Mouse (Mus musculus) macrophage (primary cell): ENCODE measurements around the gene Spi1. TPM values are rescaled to one million over a fixed set of nuclear protein-coding genes. Genes with fewer than 3 reads are reported as not detected.

Source experiments
- H3K27ac ChIP-seq: fragments of 350-480 bp; formaldehyde crosslinking; 2 replicates; pipeline ENCODE4 v1.9.0; 2021
- H3K36me3 ChIP-seq: fragments of 350-480 bp; formaldehyde crosslinking; 2 replicates; pipeline ENCODE4 v1.9.0; 2021; ENCODE audit errors: inconsistent target
- H3K4me3 ChIP-seq: fragments of 350-480 bp; formaldehyde crosslinking; 2 replicates; pipeline ENCODE4 v1.9.0; 2021; ENCODE audit errors: inconsistent target
- H3K79me2 ChIP-seq: fragments of 350-480 bp; formaldehyde crosslinking; 2 replicates; pipeline ENCODE4 v1.9.0; 2021; ENCODE audit errors: inconsistent target
- WGBS: methylation state at CpG from one replicate; pipeline ENCODE4 v1.1.7; 2026; ENCODE audit warnings: inconsistent platforms; ENCODE audit not compliant: missing documents; 5-methylcytosine and 5-hydroxymethylcytosine counted together
- polyA plus RNA-seq: library from polyadenylated mRNA; stranded (reverse); fragments of 250-400 nt; gene quantifications from 3 replicates; pipeline ENCODE4 v1.2.4, GENCODE M21; 2018; ENCODE audit warnings: inconsistent platforms

Gene Spi1
- polyA plus RNA-seq, 1 experiment from 2014 or later = 440 TPM

GRCm38 (mm10) chr2:91118647-91119046 is 36.5 kb downstream of the Spi1 start:
- 73% methylated on average over 1 of the region's 1 CpGs for WGBS
- Histone ChIP-seq H3K36me3 (peaks cover 22% of the 10 kb centered on the region), H3K27ac (no peak overlapping the region), H3K4me3 (no peak overlapping the region), H3K79me2 (peaks cover 7% of the 10 kb centered on the region)

GRCm38 (mm10) chr2:91119061-91119460 is 36.9 kb downstream of the Spi1 start:
- Histone ChIP-seq H3K36me3 (peaks cover 18% of the 10 kb centered on the region), H3K27ac (no peak overlapping the region), H3K79me2 (peaks cover 3% of the 10 kb centered on the region; the same call in 1 of the 2 replicates), H3K4me3 (no peak overlapping the region)
- WGBS = 93% methylated on average over 19 of the region's 19 CpGs

DNA sequence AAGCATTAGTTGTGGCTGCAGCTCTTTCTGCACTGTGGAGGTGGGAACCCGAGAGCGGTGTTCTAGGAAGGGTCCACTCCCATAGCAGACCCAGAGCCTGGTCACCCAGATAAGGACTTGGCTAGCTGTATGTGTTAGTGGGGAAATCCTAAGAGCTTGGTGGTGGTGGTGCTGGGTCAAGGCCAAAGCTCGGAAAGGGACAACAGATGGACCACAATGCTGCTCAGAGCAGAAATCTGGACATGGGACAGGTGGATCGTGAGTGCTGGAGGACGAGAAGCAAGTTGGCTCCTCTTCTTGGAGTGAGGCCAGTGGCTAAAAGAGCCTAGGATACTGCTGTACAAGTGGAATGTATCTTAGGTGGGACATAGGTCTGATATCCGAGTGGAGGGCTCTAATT is 37.4 kb downstream of the Spi1 start:
- Histone ChIP-seq H3K4me3 (no peak overlapping the region), H3K79me2 (no peaks in the 10 kb centered on the region), H3K27ac (no peak overlapping the region), H3K36me3 (peaks cover 13% of the 10 kb centered on the region)
- 93% methylated on average over 6 of the region's 6 CpGs for WGBS

DNA sequence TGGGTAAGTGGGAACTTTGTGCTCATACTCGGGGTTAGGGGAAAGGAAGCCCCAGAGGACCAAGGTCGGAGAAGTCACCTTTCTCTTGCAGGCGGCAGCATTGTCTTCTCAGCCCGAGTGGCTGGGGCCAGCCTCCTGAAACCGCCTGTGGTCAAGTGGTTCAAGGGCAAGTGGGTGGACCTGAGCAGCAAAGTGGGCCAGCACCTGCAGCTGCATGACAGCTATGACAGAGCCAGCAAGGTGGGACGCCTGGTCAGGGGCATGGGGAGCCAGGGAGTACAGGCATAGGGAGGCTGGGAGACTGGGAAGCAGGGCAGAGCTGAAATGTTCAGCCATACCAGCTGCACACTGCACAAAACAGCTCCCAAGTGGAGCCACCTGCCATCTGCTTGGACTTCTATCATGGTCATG is 38.1 kb downstream of the Spi1 start:
- Histone ChIP-seq H3K79me2 (no peaks in the 10 kb centered on the region), H3K4me3 (no peak overlapping the region), H3K27ac (no peak overlapping the region), H3K36me3 (peaks cover 8% of the 10 kb centered on the region; the same call in 1 of the 2 replicates)
- 80% methylated on average over 6 of the region's 6 CpGs for WGBS

- WGBS = 85% methylated on average over 6 of the region's 6 CpGs
- Histone ChIP-seq H3K27ac (no peak overlapping the region), H3K79me2 (no peaks in the 10 kb centered on the region)
Measured at GRCm38 (mm10) chr2:91121011-91121410, 38.8 kb downstream of the Spi1 start.

DNA sequence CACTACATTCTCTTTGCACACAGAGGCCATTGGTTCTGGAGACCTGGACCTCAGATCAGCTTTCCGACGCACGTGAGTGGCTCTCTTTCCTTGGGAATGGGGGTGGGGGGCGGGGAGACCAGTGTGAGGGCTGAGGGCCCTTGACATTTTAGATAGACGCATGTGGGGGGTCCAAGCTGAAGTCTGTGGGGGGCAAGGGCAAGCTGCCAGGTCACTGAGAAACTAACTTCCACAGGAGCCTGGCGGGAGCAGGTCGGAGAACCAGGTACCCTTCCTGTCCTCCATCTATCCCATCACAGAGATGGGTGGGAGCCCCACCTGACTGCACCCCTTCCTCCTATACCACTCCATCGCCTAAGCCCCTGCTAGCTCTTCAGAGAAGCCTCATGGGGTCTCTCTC is 39.3 kb downstream of the Spi1 start:
- Histone ChIP-seq H3K4me3 (no peak overlapping the region), H3K36me3 (no peaks in the 10 kb centered on the region), H3K27ac (no peak overlapping the region), H3K79me2 (no peaks in the 10 kb centered on the region)
- WGBS = 91% methylated on average over 5 of the region's 8 CpGs

More at GRCm38 (mm10) chr2:91121011-91121410, 38.8 kb downstream of the Spi1 start:
- H3K36me3 ChIP-seq = peaks cover 3% of the 10 kb centered on the region; the same call in 1 of the 2 replicates
- no peak overlapping the region for H3K4me3 ChIP-seq

DNA sequence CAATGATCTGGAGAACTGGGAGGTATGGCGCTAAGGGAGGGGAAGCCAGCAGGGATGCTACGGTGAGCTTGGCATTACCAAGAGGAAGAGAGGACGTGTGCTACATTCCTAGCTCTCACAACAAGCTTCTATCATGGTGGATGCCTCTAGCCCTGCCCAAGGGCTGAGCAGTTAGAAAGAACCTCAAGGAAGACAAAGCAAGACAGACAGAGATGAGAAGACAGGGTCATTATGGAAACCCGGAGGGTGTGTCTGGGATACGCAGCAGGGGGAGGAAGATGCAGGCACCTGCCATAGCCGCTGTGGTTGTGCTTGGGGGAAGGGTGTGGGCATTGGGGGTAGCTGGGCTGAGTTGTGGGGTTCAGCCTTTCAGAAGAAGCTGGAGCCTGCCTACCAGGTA is 41.3 kb downstream of the Spi1 start:
- Histone ChIP-seq H3K79me2 (no peaks in the 10 kb centered on the region), H3K36me3 (no peaks in the 10 kb centered on the region), H3K4me3 (no peak overlapping the region), H3K27ac (no peak overlapping the region)
- WGBS = 86% methylated on average over 6 of the region's 6 CpGs

GRCm38 (mm10) chr2:91125101-91125500 is 42.9 kb downstream of the Spi1 start:
- no peak overlapping the region for H3K27ac ChIP-seq
- H3K4me3 ChIP-seq = no peak overlapping the region
- H3K79me2 ChIP-seq = no peaks in the 10 kb centered on the region
- no peaks in the 10 kb centered on the region for H3K36me3 ChIP-seq
- 83% methylated on average over 10 of the region's 10 CpGs for WGBS

- H3K36me3 ChIP-seq = no peaks in the 10 kb centered on the region
- H3K27ac ChIP-seq = no peak overlapping the region
- no peak overlapping the region for H3K4me3 ChIP-seq
- H3K79me2 ChIP-seq = no peaks in the 10 kb centered on the region
- 89% methylated on average over 5 of the region's 5 CpGs for WGBS
Measured at GRCm38 (mm10) chr2:91128761-91129160, 46.6 kb downstream of the Spi1 start.

DNA sequence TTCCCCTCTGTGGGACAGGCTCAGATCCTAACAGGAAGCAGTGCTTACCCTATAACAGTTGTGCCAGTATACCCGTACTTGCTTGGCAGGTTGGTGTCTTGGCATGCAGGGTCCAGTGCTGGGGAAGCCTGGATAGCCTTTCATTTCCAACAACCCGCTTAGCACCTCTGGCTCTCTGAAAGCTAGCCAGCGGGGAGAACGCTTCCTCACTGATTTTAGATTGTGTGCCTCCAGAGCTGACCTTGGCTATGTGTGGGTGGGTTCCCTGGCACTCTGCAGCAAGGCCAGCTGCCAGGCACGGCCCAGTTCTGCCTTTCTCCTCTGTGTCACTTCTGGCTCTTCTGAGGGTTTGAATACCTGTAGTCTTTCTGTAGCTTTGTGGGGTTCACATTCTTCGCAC is 47.9 kb downstream of the Spi1 start:
- Histone ChIP-seq H3K27ac (no peak overlapping the region), H3K36me3 (no peaks in the 10 kb centered on the region), H3K4me3 (no peak overlapping the region), H3K79me2 (no peaks in the 10 kb centered on the region)
- WGBS = 90% methylated on average over 6 of the region's 6 CpGs

GRCm38 (mm10) chr2:91131251-91131650 is 49.1 kb downstream of the Spi1 start:
- H3K27ac ChIP-seq = no peak overlapping the region
- WGBS = 95% methylated on average over 15 of the region's 15 CpGs
- H3K36me3 ChIP-seq = no peaks in the 10 kb centered on the region
- H3K79me2 ChIP-seq = no peaks in the 10 kb centered on the region
- no peak overlapping the region for H3K4me3 ChIP-seq

DNA sequence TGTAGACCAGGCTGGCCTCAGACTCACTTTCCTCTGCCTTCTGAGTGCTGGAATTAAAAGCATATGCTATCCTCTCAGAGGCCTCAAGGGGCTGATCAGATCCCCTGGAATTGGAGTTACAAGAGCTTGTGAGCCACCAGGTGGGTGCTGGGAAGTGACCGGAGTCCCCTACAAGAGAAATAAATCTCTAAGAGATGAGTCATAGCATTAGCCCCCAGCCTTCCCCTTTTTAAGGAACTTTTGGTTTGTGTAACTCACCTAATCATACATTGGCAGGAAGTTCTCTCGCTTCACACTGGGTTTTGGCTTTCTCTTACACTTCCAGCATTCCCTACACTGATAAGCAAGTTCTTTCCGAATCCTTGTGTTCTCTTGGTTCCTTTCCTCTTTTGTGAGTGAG is 49.8 kb downstream of the Spi1 start:
- 0 out of 2 replicates have a peak, but pooled peaks cover 4% of the 10 kb centered on the region for H3K36me3 ChIP-seq
- WGBS = 27% methylated on average over 3 of the region's 3 CpGs
- no peak overlapping the region for H3K4me3 ChIP-seq
- H3K79me2 ChIP-seq = no peaks in the 10 kb centered on the region
- H3K27ac ChIP-seq = no peak overlapping the region

DNA sequence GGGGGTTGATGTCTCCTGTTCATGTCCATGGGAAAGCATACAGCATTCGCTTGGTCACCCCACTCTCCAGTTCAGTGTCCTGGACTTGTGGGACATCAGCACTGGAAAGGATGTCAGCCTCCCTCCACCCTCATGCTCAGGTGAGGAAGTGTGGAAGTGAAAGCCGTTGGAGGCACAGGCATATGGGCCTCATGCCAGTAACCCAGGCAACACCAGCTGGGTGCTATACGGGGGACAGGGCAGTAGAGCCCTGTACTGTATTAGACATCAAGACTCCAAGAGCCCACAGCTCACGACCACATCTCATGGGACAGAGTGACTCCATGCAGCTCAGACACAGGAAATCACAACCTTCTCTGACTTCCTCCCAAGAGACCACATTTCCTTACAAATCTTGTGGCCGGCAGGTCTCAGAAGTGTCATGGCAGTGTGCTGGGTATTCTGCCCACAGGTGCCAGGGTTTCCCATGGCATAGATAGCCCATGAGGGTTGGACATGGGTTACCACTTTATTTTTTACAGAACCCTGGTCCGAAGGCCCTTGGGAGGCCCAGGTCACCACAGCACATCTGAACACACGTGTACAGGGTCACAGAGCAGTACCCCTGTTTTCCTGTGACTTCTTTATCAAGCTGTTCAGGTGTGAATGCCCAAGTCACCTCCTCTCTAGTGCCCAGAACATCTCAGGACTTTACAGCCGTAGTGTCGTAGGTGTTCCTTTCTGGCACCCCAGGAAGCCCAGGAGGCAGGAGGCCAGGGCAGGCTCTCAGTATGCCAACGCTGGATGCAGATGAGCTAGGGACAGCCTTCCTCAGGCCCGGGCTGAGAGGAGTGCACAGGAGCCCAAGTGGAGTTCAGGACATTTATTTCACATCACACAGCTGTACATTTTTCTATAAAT is 54.6 kb downstream of the Spi1 start:
- H3K27ac ChIP-seq = no peak overlapping the region
- 66% methylated on average over 10 of the region's 11 CpGs for WGBS
- H3K79me2 ChIP-seq = no peaks in the 10 kb centered on the region
- no peak overlapping the region for H3K4me3 ChIP-seq
- H3K36me3 ChIP-seq = peaks cover 51% of the 10 kb centered on the region

GRCm38 (mm10) chr2:91137481-91137880 is 55.3 kb downstream of the Spi1 start:
- Histone ChIP-seq H3K36me3 (peaks cover 58% of the 10 kb centered on the region), H3K4me3 (no peak overlapping the region), H3K79me2 (no peaks in the 10 kb centered on the region), H3K27ac (no peak overlapping the region)
- WGBS = 92% methylated on average over 5 of the region's 6 CpGs

DNA sequence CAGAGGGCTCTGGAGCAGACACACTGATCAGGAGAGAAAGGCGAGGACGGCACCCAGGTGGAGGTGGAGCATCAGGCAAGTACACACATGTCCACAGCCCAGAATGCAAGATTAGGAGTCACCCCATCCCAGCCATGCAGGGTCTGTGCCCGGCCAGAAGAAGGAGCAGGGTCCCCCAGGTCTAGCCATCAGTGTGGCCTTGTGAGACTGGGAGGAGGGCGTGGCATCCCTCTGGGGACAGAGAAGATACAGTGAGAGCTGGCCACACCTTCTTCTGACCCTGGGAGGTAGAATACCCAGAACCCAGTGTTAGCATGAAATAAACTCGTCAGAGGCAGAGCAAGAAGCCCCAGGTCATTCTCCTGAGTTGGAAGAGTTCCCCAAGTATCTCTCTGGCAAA is 57.1 kb downstream of the Spi1 start:
- peaks cover 73% of the 10 kb centered on the region for H3K36me3 ChIP-seq
- H3K27ac ChIP-seq = no peak overlapping the region
- H3K4me3 ChIP-seq = no peak overlapping the region
- 86% methylated on average over 4 of the region's 5 CpGs for WGBS
- no peaks in the 10 kb centered on the region for H3K79me2 ChIP-seq
